Mouse (Mus musculus) ES-E14 (cell line): ENCODE measurements around the gene Antxr1. TPM values are rescaled to one million over a fixed set of nuclear protein-coding genes. Genes with fewer than 3 reads are reported as not detected.

Source experiments
- DNase-seq: peaks from one replicate; pipeline ENCODE4 v3.0.0-alpha.2; 2013; ENCODE audit warnings: low read depth, low spot score
- H3K27ac ChIP-seq: 2 replicates; pipeline ENCODE4 v1.5.1; 2012; ENCODE audit warnings: low read depth, mild to moderate bottlenecking, low read length, moderate library complexity, mixed read lengths; ENCODE audit not compliant: poor library complexity, insufficient read depth, severe bottlenecking
- H3K36me3 ChIP-seq: 2 replicates; pipeline ENCODE4 v1.6.1; 2012; ENCODE audit warnings: mild to moderate bottlenecking, low read length, moderate library complexity, mixed read lengths; ENCODE audit not compliant: control insufficient read depth, poor library complexity, insufficient read depth, severe bottlenecking
- H3K4me1 ChIP-seq, 2 experiments: fragments of 150-350 bp in 1 of 2; sonication (generic) in 1 of 2; 2 replicates each; pipeline ENCODE4 v1.6.1; 2012; ENCODE audit warnings: low read length in 2 of 2, mild to moderate bottlenecking in 1 of 2, mixed read lengths in 1 of 2; ENCODE audit not compliant: control insufficient read depth in 2 of 2, insufficient read depth in 2 of 2, poor library complexity in 1 of 2
- H3K4me3 ChIP-seq, 2 experiments: fragments of 150-350 bp in 1 of 2; sonication (generic) in 1 of 2; 2 replicates each; pipeline ENCODE4 v1.5.1; 2012; ENCODE audit warnings: low read length in 2 of 2, low read depth in 1 of 2, mild to moderate bottlenecking in 1 of 2, mixed read lengths in 1 of 2; ENCODE audit not compliant: insufficient read depth in 1 of 2, poor library complexity in 1 of 2, severe bottlenecking in 1 of 2
- H3K9ac ChIP-seq: 2 replicates; pipeline ENCODE4 v1.6.1; 2012; ENCODE audit warnings: low read depth, mild to moderate bottlenecking, low read length, mixed read lengths; ENCODE audit not compliant: poor library complexity, insufficient read depth, severe bottlenecking
- H3K9me3 ChIP-seq: fragments of 150-350 bp; sonication (generic); 2 replicates; pipeline ENCODE4 v1.6.1; 2012; ENCODE audit warnings: low read depth, mild to moderate bottlenecking, low read length; ENCODE audit not compliant: control insufficient read depth, insufficient read depth
- CHD2 ChIP-seq: IDR thresholded peaks from 2 replicates; pipeline ENCODE4 v1.6.1; 2014; ENCODE audit warnings: mild to moderate bottlenecking, low read depth, low read length, inconsistent platforms
- HCFC1 ChIP-seq: IDR thresholded peaks from 2 replicates; pipeline ENCODE4 v1.6.1; 2012; ENCODE audit warnings: low read length, inconsistent platforms, borderline replicate concordance; ENCODE audit not compliant: insufficient read depth
- MAFK ChIP-seq: IDR thresholded peaks from 2 replicates; pipeline ENCODE4 v1.6.1; 2014; ENCODE audit warnings: mild to moderate bottlenecking, low read depth, low read length, inconsistent platforms; ENCODE audit not compliant: insufficient read depth
- ZC3H11A ChIP-seq: IDR thresholded peaks from 2 replicates; pipeline ENCODE4 v1.6.1; 2012; ENCODE audit warnings: low read depth, mild to moderate bottlenecking, inconsistent platforms, low read length, borderline replicate concordance
- ZNF384 ChIP-seq: IDR thresholded peaks from 2 replicates; pipeline ENCODE4 v1.6.1; 2012; ENCODE audit warnings: low read depth, low read length, inconsistent platforms
- in situ Hi-C, 2 experiments: fragments of 600-800 bp; cut with MboI; formaldehyde crosslinking; loops; one replicate each; pipeline ENCODE4 v1.15.1; 2025; ENCODE audit warnings: low sequenced_read_pairs in 2 of 2, inconsistent platforms in 1 of 2; ENCODE audit not compliant: unreplicated experiment in 2 of 2
- total RNA-seq: library from RNA; depleted of rRNA; stranded (reverse); fragments of 300-350 nt; gene quantifications from 2 replicates; pipeline ENCODE4 v1.2.3, GENCODE M21; 2012

The Antxr1 gene
- total RNA-seq, 1 experiment = 2.5 TPM

DNA sequence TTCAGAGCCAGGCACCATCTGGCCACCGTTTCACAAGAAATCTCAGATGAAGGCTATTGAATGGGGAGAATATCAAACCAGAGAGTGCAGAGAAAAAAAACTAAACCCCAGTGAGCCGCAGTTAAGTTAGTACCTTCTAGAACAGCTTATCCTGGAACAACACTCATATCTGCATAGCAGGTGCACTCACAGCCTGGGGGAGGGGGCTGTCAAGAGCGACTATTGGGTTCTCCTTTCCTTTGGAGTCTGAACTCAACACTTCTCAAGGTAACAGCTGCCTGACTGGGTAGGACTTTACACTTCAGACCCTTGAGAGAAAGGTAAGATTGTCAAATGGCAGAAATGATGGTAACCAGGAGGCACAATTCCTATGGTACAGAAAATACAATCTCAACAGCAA is 187.7 kb downstream of the Antxr1 start:
- Histone ChIP-seq H3K9ac (no peak overlapping the region), H3K27ac (no peak overlapping the region), H3K4me1 (no peaks in the 10 kb centered on the region), H3K36me3 (no peaks in the 10 kb centered on the region), H3K4me3 (no peak overlapping the region), H3K9me3 (no peaks in the 10 kb centered on the region)
- no peak for DNase-seq
- no peak for TF ChIP-seq CHD2
- no peak for TF ChIP-seq MAFK
- no peak for TF ChIP-seq ZNF384
- no peak for TF ChIP-seq ZC3H11A
- in situ Hi-C loops = no loop called here

GRCm38 (mm10) chr6:87143594-87143993 is 192.0 kb downstream of the Antxr1 start:
- no peaks in the 10 kb centered on the region for H3K36me3 ChIP-seq
- no peak overlapping the region for H3K4me3 ChIP-seq
- in situ Hi-C loops = no loop called here
- peaks cover 0 to 3% of the 10 kb centered on the region in 2 experiments; a peak in 1 of 4 replicates for H3K4me1 ChIP-seq
- TF ChIP-seq CHD2 (no peak), MAFK (no peak), ZNF384 (no peak), HCFC1 (no peak), ZC3H11A (no peak)
- no peak for DNase-seq
- no peak overlapping the region for H3K9ac ChIP-seq
- H3K9me3 ChIP-seq = no peaks in the 10 kb centered on the region
- H3K27ac ChIP-seq = no peak overlapping the region

GRCm38 (mm10) chr6:87142239-87142638 is 193.4 kb downstream of the Antxr1 start:
- DNase-seq = no peak
- H3K4me3 ChIP-seq = no peak overlapping the region
- TF ChIP-seq ZC3H11A = no peak
- TF ChIP-seq ZNF384 = no peak
- in situ Hi-C loops = no loop called here
- H3K27ac ChIP-seq = no peak overlapping the region
- no peaks in the 10 kb centered on the region for H3K9me3 ChIP-seq
- H3K9ac ChIP-seq = no peak overlapping the region
- no peaks in the 10 kb centered on the region for H3K36me3 ChIP-seq
- H3K4me1 ChIP-seq = peaks cover 0 to 3% of the 10 kb centered on the region in 2 experiments; a peak in 1 of 4 replicates

DNA sequence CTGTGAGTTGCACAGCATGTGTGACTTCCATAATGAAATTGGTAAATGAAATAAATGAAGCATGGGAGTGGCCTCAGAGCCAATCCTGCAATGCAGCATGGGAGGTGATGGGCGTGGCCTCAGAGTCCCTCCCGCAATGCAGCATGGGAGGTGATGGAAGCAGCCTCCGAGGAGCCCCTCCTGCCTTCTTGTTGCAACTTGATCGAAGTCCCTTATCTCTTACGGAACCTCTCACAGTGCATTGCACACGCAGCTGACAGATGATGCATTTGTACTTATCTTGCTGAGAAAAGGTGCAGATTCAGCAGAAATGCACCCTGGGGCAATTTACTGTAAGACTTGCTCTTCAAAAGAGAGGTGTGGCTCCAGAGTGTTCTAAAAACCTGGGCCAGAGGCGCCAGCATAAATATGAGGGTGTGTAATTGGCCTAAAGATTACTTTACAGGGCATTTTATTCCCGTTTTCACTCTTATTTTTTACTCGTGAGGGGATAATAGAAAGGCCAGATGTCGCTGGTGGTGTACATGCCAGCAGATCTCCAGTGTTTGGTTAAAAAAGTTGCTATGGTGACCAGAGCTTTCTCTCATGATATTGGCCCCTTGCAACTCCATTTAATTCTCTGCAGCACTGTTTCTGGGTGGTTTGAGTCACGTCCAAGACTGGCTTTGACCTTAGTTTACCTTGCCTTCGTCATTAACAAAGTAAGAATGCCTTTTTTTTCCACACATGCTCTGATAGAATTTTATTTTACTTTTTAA is 195.6 kb downstream of the Antxr1 start:
- DNase-seq = no peak
- TF ChIP-seq MAFK (peak; percentile 63), CHD2 (no peak), ZC3H11A (no peak), ZNF384 (no peak), HCFC1 (no peak)
- H3K9me3 ChIP-seq = no peaks in the 10 kb centered on the region
- no peak overlapping the region for H3K4me3 ChIP-seq
- peaks cover 0 to 3% of the 10 kb centered on the region in 2 experiments; a peak in 1 of 4 replicates for H3K4me1 ChIP-seq
- no peaks in the 10 kb centered on the region for H3K36me3 ChIP-seq
- in situ Hi-C loops = no loop called here
- no peak overlapping the region for H3K27ac ChIP-seq
- no peak overlapping the region for H3K9ac ChIP-seq
